Mouse (Mus musculus) brain, adult 2 months (tissue): ENCODE measurements around the gene Tmem239.
"Not testable (repeated sequence)": the region's sequence is repeated elsewhere in the genome, so short reads cannot be mapped to it uniquely, and the experiment has no call there.

Source experiments
- DNase-seq: peaks from one replicate; pipeline ENCODE4 v3.0.0; 2011; ENCODE audit warnings: low read depth, low spot score

Tmem239 gene

GRCm38 (mm10) chr2:130406178-130406577 lies at the start of gene Tmem239:
Gene Tmem239, plus strand, starts transcription at chr2:130406478.
- DNase-seq: no peak

DNA sequence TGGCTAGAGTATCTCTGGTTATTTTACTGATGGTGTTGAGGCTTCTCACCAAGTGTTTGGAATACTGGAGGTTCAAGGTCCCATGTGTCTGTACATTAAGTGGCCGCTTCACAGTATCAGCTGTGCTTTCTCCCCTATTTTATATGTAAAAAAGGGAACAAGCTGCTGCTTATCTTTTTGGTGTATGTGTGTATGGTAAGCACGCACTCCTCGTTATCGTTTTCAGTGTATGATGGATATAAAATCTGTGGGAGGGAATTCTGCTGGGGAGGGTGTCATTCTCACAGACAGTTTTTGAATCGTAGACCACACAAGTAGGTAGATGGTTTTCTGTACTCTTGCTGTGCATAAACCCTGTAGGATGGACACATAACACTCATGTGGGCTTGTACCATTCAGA lies 48.7 kb upstream of the Tmem239 start:
- no peak for DNase-seq

GRCm38 (mm10) chr2:130358852-130359251 lies 47.4 kb upstream of the Tmem239 start:
- peak; percentile 4 for DNase-seq

DNA sequence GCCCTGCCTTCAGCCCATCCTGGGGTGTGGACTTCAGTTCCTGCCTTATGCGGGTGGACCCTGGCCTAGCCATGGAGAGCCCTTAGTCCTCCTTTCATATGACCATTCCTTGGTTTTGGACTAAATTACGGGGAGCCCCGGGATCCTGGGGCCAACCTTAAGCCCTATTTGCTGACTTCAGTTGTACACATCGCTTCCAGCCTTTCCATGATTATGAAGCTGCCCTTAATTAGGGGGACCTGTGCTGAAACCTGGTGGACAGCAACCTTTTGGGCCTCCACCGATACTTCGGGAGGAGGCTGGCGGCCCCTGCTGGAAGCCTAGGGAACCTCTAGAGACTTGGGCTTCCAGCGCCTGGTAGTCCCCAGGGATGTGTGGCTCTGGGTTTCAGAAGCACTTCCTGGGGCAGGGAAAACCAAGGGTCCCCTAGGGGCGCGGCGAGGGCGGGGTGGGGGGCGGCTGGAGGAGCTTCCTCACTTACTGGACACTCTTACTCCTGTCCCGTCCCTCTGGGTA lies 43.7 kb upstream of the Tmem239 start:
- peak; percentile 45 for DNase-seq

GRCm38 (mm10) chr2:130365211-130366094 lies 40.8 kb upstream of the Tmem239 start:
- peak; percentile 8 for DNase-seq

- DNase-seq: no peak
These were observed 38.9 kb upstream of the Tmem239 start for GRCm38 (mm10) chr2:130367386-130367785.

DNA sequence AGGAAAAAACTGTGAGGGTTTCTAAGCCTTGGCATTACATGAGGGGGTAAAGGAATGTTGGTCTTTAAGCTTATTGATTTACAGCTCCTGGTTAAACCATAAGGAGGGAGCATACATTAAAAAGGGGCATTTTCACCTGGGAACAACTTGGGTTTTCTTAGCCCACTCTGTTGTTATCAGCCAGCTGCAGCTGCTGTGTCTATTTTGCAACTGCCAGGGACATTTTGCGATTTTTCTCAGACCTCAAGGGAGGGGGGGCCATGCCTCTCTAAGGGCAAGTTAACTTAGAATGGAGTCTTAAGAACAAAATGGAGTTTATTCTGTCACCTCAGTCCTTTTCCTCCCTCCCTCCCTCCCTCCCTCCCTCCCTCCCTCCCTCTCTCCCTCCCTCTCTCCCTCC lies 33.3 kb upstream of the Tmem239 start:
- DNase-seq: not testable (repeated sequence)

DNA sequence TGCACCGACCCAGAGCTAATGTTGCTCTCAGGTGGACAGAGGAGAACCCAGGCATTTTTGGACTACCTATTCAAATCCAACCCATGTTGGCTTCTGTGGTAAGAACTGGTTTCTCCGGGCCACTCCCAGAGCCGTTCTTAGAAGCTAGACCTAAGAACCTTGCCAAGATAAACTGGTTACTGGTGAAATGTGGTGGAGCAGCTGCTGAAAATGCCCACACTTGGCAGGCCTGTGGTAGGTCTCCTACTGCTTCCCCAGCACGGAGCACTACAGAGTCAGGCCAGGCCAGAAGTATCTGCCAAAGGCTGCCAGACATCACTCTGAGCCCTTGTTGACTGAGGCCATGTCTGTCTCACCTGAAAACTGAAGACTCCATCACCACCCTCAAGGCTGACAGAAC lies 31.3 kb upstream of the Tmem239 start:
- peak; percentile 38 for DNase-seq

DNA sequence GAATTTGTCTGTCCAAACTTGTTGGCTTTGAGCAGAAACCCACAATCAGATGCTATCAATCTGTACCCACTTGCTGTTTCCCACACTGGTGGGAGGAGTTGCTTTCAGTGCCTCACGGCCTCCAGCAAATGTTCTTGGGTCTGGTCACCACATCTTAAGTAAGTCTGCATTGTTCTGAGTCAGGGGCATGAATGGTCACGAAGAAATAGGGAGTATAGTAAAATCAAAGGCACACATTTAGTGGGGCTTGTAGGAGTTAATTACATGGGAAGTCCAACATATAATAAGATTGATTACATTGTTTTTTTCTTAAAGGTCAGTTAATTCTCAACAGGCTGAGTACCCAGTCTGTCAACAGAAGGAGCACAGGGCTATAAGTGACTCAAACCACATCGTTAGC lies 23.1 kb upstream of the Tmem239 start:
- DNase-seq: peak; percentile 5

DNA sequence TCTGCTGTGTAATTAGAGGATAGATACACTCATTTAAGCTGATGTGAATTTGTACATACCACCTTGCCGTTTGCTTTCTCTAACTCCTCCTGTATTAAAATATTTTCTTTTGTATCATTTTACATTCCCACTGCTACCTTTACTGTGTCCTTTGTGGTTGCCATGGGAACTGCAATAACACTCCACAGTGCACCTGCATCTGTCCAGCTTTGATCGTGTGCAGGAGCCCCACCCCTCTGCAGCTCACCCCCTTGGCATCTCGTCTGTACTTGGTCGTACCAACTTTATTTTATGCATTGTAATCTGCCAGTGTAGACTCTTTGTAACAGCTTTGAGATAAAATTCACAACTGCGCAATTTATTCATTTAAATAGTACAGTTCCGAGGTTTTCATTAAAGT lies 22.4 kb upstream of the Tmem239 start:
- DNase-seq: peak; percentile 10

- no peak for DNase-seq
These were observed 20.1 kb upstream of the Tmem239 start for GRCm38 (mm10) chr2:130386212-130386611.

- DNase-seq: no peak
These were observed 17.5 kb upstream of the Tmem239 start for GRCm38 (mm10) chr2:130388796-130389195.

DNA sequence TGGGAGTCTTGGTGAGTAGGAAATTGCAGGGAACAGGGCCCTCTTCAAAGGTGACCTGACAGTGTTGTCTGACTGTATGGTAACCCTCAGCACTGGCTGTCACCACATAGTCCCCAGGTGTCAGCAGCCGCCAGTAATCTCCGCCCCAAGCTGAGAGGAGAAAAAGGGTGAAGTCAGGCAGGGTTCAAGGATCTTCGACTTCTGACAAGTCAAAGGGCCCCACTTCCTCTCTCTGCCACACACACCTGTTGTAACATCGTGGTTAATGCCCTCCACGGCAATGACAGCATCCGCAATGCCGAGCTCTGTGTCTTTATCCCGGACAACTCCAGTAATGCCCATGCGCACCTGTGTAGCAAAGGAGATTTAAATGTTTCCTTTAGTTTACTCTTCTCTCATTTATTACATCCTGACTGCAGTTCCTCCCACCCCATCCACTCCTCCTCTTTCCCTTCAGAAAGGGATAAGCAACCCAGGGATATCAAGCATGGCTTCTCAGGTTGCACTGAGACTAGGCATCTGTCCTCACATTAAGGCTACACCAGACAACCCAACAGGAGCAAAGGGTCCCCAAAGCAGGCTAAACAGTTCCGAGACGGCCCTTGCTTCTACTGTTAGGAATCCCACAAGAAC lies 15.2 kb upstream of the Tmem239 start:
- no peak for DNase-seq

DNA sequence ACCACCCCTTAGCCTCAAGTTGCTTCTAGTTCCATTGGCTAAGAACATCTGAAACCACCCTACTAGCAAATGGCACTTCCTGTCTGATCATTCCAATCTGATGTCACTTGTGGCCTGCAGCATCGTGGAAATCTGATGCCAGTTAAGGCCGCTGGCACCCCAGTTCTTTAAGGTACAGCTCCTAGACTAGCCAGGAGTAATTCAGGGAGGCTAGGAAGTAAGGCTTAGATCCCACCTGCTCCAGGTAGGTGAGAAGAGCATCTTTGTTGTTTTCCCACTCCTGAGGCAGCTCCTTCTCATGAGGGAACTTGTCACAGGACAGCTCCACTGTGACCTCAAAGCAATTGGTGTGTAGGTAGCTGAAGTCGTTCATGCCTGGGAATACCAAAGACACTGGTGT lies 13.4 kb upstream of the Tmem239 start:
- no peak for DNase-seq

DNA sequence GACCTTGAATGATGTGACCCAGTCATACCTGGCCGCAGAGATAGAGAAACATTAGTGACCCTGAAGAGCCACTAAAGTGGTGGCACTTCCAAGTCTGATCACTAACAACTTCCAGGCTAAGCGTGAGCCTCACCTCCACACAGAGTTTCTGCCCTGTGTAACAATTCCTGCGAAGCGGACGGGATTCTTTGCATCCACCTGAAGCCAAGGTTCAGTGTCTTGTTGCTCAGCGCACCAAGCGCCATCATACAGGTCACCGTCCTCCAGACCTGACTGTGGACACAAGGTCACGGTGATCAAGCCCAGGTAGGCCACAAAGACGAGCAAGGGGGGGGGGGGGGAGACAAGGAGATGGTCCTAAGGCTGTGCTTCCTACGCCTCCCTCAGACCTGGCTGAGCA lies 10.6 kb upstream of the Tmem239 start:
- DNase-seq: no peak

DNA sequence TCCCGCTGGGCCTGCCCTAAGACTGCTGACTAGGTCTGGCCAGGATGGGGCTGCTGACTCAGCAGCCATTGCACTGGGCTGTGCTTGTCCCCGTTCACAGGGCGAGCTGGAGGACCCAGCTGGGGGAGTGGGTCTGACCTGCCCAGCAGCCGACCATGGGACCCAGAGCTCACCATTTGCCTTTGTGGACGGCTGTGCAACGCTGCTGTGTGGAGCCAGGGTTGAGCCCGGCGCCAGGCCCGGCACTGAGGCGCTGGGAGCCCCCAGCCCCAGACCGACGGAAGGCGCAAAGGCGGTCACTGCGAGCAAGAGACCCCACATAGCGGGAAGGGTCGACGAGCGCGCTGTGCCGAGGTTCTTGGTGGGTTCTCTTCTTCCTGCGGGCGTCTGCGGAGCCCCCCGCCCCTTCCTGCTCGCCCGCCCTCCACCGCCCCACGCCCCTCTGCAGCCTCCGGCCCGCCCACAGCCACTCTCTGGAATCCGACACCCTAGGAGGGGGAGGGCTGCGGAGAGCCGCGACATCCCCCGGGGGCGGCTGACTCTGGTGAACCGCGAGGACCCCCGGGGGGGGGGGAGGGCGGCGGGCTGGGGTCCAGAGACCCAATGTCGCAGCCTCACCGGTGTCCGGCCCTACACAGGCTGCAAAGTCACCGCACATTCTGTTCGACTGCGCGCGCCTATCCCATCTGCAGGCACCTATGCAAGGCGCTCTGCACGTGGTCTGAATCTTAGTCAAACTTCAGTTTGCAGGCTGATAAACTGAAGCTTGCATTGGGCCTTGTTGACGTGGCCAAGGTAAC lies 8.9 kb upstream of the Tmem239 start, which contains the start of gene Cpxm1:
Cpxm1 (minus strand) TSS at position 389 of the 800 bp plus-strand sequence.
- DNase-seq: no peak

GRCm38 (mm10) chr2:130398091-130398490 lies 8.2 kb upstream of the Tmem239 start:
- no peak for DNase-seq

DNA sequence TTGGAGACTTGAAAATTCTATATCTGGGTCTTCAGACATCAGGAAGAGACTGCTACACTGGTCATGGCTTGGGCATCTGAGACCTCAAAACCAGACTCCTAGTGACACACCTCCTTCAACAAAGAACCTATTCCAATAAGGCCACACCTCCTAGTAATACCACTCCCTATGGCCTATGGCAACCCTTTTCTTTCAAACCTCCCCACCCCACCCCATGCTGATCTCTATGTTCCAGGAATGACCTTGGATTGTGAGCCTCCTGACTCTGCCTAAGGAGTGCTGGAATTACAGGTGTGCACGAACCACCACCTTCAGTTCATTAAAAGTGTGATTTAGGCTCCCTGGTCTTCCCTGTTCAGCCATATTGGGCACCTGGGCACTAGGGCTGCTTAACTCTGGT lies 6.2 kb upstream of the Tmem239 start:
- DNase-seq: no peak

DNA sequence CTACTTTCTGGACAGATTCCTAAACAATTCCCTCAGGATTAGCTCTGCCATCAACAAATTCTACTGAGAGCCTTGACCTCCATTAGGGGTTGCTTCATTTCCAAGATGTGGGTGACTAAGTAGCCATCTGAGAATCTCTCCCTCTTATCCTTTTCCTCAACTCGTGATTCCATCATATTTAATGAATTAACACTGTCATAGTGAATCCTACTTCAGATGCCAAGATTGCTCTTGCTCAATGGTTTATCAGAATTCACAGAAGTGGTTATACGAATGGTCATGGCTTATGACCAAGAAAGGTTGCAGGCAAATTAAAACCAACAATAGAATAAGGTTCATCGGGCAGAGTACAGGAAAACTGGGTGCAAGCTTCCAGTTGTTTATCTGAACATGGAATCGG lies 4.4 kb upstream of the Tmem239 start:
- no peak for DNase-seq

DNA sequence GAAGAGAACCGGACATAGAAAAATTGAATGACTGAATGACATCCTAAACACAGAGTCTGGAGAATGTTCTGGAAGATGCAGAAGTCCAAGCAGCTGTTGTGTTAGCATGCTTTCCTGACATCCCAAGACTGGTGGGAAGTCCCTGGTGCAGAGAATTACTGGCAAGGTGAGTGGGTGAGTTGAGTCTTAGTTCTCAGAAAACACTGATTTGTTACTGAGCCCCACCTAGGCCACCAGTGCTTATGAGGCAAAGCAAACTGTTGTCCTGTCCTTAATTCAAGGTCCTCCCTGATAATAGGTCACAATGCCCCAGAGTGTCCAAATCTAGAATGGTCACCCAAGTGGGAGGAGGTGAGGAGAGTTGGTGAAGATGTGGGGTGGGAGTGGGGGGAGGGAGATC lies 1.3 kb upstream of the Tmem239 start, which contains the start of the genes Gm28372 and 1700020A23Rik:
Gm28372 (plus strand) TSS at position 301 of the 400 bp plus-strand sequence.
1700020A23Rik (plus strand) TSS at position 321 of the 400 bp plus-strand sequence.
- no peak for DNase-seq

GRCm38 (mm10) chr2:130408194-130408593 lies 1.9 kb downstream of the Tmem239 start:
- DNase-seq: no peak
